Mouse (Mus musculus): ENCODE measurements around the gene Fam118b.

- no peak for TF ChIP-seq GATA1 (IDR thresholded peaks at IDR 0.05; ENCODE audit: borderline replicate concordance, low read length)
- TF ChIP-seq FLI1 (IDR thresholded peaks at IDR 0.05; ENCODE audit: low read length) = no peak
Observed at GRCm38 (mm10) chr9:35264509-35264908, 3.1 kb downstream of the Fam118b start.

Measured in megakaryocyte, embryonic 14.5 days (primary cell).